Mouse (Mus musculus) hindbrain, embryonic 11.5 days (tissue): ENCODE results near the gene Gm21992. TPM values are rescaled to one million over a fixed set of nuclear protein-coding genes. Genes with fewer than 3 reads are reported as not detected.
A peak's percentile ranks its signal among the peaks of the same experiment; 100 is the strongest.

ENCODE experiments used
- ATAC-seq: fragments of 200-750 bp; cut with Nextera tagmentation; 2 replicates; pipeline ENCODE4 v1.8.0; 2017; ENCODE audit warnings: mild to moderate bottlenecking, moderate TSS enrichment, moderate library complexity; ENCODE audit not compliant: low FRiP score
- DNase-seq: peaks from one replicate; pipeline ENCODE4 v3.0.0-alpha.2; 2015; ENCODE audit warnings: low spot score
- H3K27ac ChIP-seq: fragments of 300-500 bp; sonication (generic); 2 replicates; pipeline ENCODE4 v1.5.1; 2014; ENCODE audit warnings: mild to moderate bottlenecking, low read depth, low read length
- H3K27me3 ChIP-seq: fragments of 300-500 bp; sonication (generic); 2 replicates; pipeline ENCODE4 v1.6.1; 2014; ENCODE audit warnings: mild to moderate bottlenecking, low read length, moderate library complexity, mixed read lengths; ENCODE audit not compliant: control insufficient read depth, insufficient read depth
- H3K36me3 ChIP-seq: fragments of 300-500 bp; sonication (generic); 2 replicates; pipeline ENCODE4 v1.6.1; 2014; ENCODE audit warnings: mild to moderate bottlenecking, low read length, moderate library complexity, mixed read lengths; ENCODE audit not compliant: control insufficient read depth, insufficient read depth
- H3K4me1 ChIP-seq: fragments of 300-500 bp; sonication (generic); replicated peaks from 2 replicates; pipeline ENCODE4 v1.6.1; 2014; ENCODE audit warnings: low read length, mixed read lengths; ENCODE audit not compliant: control insufficient read depth, insufficient read depth
- H3K4me2 ChIP-seq: fragments of 300-500 bp; sonication (generic); replicated peaks from 2 replicates; pipeline ENCODE4 v1.6.1; 2014; ENCODE audit warnings: mild to moderate bottlenecking, low read depth, low read length
- H3K4me3 ChIP-seq: fragments of 300-500 bp; sonication (generic); 2 replicates; pipeline ENCODE4 v1.5.1; 2014; ENCODE audit warnings: low read depth, low read length
- H3K9ac ChIP-seq: fragments of 300-500 bp; sonication (generic); 2 replicates; pipeline ENCODE4 v1.6.1; 2014; ENCODE audit warnings: low read depth, low read length
- H3K9me3 ChIP-seq: fragments of 300-500 bp; sonication (generic); 2 replicates; pipeline ENCODE4 v1.6.1; 2016; ENCODE audit warnings: low read length; ENCODE audit not compliant: control insufficient read depth
- WGBS: fragments of 180-500 bp; shearing (Covaris S2); extraction: QIAGEN DNeasy Blood & Tissue Kit; methylation state at CpG from one replicate; pipeline ENCODE4 v1.1.7; 2014; 5-methylcytosine and 5-hydroxymethylcytosine counted together
- polyA plus RNA-seq: library from polyadenylated mRNA; unstranded; fragments of >200 nt; fragmentation: Nextera tagmentation; extraction: Ambion mirVana; gene quantifications from 2 replicates; pipeline ENCODE4 v1.2.1, GENCODE M21; 2014

Gm21992 gene
- polyA plus RNA-seq, 1 experiment from 2014 or later, result 37.1 TPM

DNA sequence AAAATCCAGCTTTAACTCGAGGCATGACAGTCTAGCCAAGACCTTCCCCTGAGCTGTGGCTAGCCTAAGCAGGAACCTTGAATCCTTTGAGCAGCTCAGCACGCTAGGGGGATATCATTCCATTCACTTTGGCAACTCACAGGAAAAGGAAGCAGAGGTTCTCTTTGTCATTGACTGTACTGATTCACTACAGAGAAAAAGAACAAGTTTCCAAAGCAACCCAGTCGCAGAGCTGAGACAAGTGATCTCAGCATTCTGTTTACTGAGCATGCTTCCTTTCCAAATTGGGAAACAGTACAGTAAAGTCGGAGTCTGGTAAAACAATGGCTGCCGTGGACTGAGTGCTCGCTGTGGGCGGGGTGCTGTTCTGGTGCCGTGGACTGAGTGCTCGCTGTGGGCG is 102.6 kb downstream of the Gm21992 start:
- no peaks in the 10 kb centered on the region for H3K36me3 ChIP-seq
- H3K9me3 ChIP-seq, result no peaks in the 10 kb centered on the region
- H3K27me3 ChIP-seq, result peaks cover under 1% of the 10 kb centered on the region; the same call in 1 of the 2 replicates
- no peak for DNase-seq
- ATAC-seq, result no peak
- no peak overlapping the region for H3K27ac ChIP-seq
- no peak overlapping the region for H3K4me3 ChIP-seq
- 88% methylated on average over 10 of the region's 10 CpGs for WGBS
- no peak overlapping the region for H3K4me2 ChIP-seq
- H3K4me1 ChIP-seq, result no peaks in the 10 kb centered on the region; the same call in 1 of the 2 replicates
- H3K9ac ChIP-seq, result no peak overlapping the region

DNA sequence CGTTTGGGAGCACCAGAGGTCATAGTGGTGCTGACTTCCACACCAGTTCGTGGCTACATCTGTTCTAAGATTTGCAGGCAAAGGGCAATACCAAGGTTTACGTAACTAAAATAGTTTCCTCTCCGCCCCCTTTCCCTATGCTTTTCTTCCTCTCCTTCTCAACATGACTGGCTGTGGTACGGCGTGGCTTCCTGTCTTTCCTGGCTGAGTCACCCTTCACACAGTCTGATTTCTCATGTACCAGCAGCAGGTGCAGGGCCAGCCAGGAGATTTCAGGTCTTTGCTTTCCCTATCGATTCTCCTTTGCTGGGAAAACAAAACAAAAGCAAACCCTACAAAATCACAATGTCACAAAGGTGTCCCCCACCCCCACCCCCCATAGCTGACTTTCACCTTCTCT is 110.2 kb downstream of the Gm21992 start:
- H3K4me3 ChIP-seq, result no peak overlapping the region
- H3K36me3 ChIP-seq, result no peaks in the 10 kb centered on the region
- DNase-seq (no peak), ATAC-seq (no peak)
- H3K4me2 ChIP-seq, result no peak overlapping the region
- peaks cover 16% of the 10 kb centered on the region for H3K27me3 ChIP-seq
- H3K9ac ChIP-seq, result no peak overlapping the region
- 71% methylated on average over 7 of the region's 7 CpGs for WGBS
- no peak overlapping the region for H3K27ac ChIP-seq
- no peaks in the 10 kb centered on the region for H3K9me3 ChIP-seq
- H3K4me1 ChIP-seq, result 0 out of 2 replicates have a peak, but pooled peaks cover 4% of the 10 kb centered on the region

DNA sequence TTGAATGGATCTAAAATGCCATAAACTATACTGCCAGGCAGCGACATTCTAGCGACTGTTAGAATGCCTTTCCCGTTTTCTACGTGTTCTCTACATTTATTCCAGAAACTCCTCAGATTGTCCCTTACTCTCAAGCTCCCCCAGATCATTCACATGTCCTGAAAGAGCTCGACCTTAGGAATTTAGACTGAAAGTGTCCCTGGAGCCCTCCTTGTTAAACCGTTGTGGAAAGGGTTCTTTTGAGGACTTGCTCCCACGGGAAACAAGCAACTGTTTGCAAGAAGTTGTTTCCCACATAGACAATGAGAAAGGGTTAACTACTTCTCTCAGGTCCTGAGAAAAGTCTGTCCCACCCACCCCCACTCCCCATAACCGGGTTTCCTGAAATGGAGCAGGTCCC is 110.8 kb downstream of the Gm21992 start:
- Histone ChIP-seq H3K9ac (no peak overlapping the region), H3K4me3 (no peak overlapping the region)
- WGBS, result 71% methylated on average over 8 of the region's 8 CpGs

GRCm38 (mm10) chr19:4699821-4700220 is 111.6 kb downstream of the Gm21992 start:
- H3K36me3 ChIP-seq, result no peaks in the 10 kb centered on the region

More for the DNA sequence above, 110.8 kb downstream of the Gm21992 start:
- Histone ChIP-seq H3K4me2 (no peak overlapping the region), H3K4me1 (0 out of 2 replicates have a peak, but pooled peaks cover 4% of the 10 kb centered on the region), H3K9me3 (no peaks in the 10 kb centered on the region), H3K36me3 (no peaks in the 10 kb centered on the region), H3K27ac (no peak overlapping the region), H3K27me3 (peaks cover 16% of the 10 kb centered on the region)
- ATAC-seq (no peak), DNase-seq (no peak)

DNA sequence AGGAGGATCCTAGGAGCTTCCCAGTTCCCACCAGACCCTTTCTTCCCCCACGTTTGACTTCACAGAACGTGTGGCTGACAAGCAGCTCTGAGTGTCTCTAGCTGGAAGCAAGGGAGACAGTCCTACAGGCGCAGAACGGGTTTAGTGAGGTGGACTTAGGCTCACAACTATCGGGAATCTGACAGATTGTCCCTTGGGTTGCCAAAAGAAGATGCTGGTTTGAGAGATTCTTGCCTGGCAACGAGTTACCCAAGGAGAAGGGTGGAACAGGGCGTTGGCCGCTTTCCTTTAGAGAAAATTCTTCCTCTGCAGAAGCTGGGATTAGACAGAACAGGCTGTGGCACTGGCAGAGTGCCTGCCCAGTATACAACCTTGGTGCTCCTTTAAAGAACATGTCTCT is 112.6 kb downstream of the Gm21992 start:
- H3K9me3 ChIP-seq, result no peaks in the 10 kb centered on the region
- 0 out of 2 replicates have a peak, but pooled peaks cover 4% of the 10 kb centered on the region for H3K4me1 ChIP-seq
- peaks cover 16% of the 10 kb centered on the region for H3K27me3 ChIP-seq
- H3K4me3 ChIP-seq, result no peak overlapping the region
- WGBS, result 40% methylated on average over 8 of the region's 8 CpGs
- peak; percentile 18 for DNase-seq
- peak overlapping the region; percentile 84; the same call in 1 of the 2 replicates for H3K4me2 ChIP-seq
- H3K9ac ChIP-seq, result peak overlapping the region; percentile 66; the same call in 1 of the 2 replicates
- ATAC-seq, result no peak
- no peaks in the 10 kb centered on the region for H3K36me3 ChIP-seq
- no peak overlapping the region for H3K27ac ChIP-seq

More at GRCm38 (mm10) chr19:4699821-4700220, 111.6 kb downstream of the Gm21992 start:
- Histone ChIP-seq H3K9ac (no peak overlapping the region), H3K4me2 (no peak overlapping the region), H3K27me3 (peaks cover 16% of the 10 kb centered on the region), H3K4me1 (0 out of 2 replicates have a peak, but pooled peaks cover 4% of the 10 kb centered on the region), H3K9me3 (no peaks in the 10 kb centered on the region), H3K4me3 (no peak overlapping the region), H3K27ac (no peak overlapping the region)
- WGBS, result 70% methylated on average over 5 of the region's 5 CpGs
- no peak for ATAC-seq
- DNase-seq, result no peak

- peak within 1 kb of the TSS; percentile 25; the same call in 1 of the 2 replicates for H3K27ac ChIP-seq
- peak within 1 kb of the TSS; percentile 49 for H3K4me3 ChIP-seq
- H3K4me2 ChIP-seq, result peak within 1 kb of the TSS; percentile 84
- 0 out of 2 replicates have a peak, but pooled peaks cover 4% of the 10 kb centered on the region for H3K4me1 ChIP-seq
- H3K9ac ChIP-seq, result peak within 1 kb of the TSS; percentile 66
- H3K9me3 ChIP-seq, result no peaks in the 10 kb centered on the region
- H3K36me3 ChIP-seq, result no peaks in the 10 kb centered on the region
- DNase-seq (peak; percentile 86), ATAC-seq (peak; percentile 80)
- H3K27me3 ChIP-seq, result peaks cover 16% of the 10 kb centered on the region
- under 1% methylated on average over 31 of the region's 40 CpGs for WGBS
Observed at GRCm38 (mm10) chr19:4698205-4698677, 113.2 kb downstream of the Gm21992 start, which contains the start of gene Gm960. Gene Gm960 (minus strand): TSS chr19:4698668.

- Histone ChIP-seq H3K9me3 (no peaks in the 10 kb centered on the region), H3K27ac (no peak overlapping the region), H3K9ac (0 out of 2 replicates have a peak overlapping the region, but pooled peaks have one; percentile 66), H3K36me3 (no peaks in the 10 kb centered on the region), H3K4me1 (0 out of 2 replicates have a peak, but pooled peaks cover 4% of the 10 kb centered on the region), H3K27me3 (peaks cover 16% of the 10 kb centered on the region), H3K4me3 (peak overlapping the region; percentile 49), H3K4me2 (peak overlapping the region; percentile 84; the same call in 1 of the 2 replicates)
- ATAC-seq (peak; percentile 30; the same call in 1 of the 2 replicates), DNase-seq (no peak)
- WGBS, result 79% methylated on average over 9 of the region's 9 CpGs
Observed at GRCm38 (mm10) chr19:4697721-4698120, 113.7 kb downstream of the Gm21992 start.

DNA sequence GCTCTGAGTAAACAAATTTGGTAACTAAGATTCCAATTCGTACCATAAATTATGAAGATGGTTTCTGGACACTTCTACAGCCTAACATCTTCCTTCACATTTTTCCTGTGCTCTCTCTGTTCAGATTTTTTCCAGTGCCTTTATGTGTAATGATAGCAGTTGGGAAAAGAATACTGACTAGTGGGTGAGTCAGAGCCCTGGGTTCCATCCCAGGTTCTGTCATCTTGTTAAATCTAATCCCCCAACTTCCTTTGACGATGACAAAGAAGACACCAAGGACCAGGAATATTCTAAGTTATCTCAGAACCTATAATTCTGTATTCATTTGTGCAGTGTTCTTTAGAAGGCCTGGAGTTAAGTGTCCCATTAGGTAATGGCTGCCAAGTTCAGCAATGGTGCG is 114.3 kb downstream of the Gm21992 start:
- Histone ChIP-seq H3K27me3 (peaks cover 16% of the 10 kb centered on the region), H3K4me3 (no peak overlapping the region), H3K4me2 (no peak overlapping the region), H3K4me1 (0 out of 2 replicates have a peak, but pooled peaks cover 4% of the 10 kb centered on the region), H3K9ac (no peak overlapping the region), H3K9me3 (no peaks in the 10 kb centered on the region), H3K36me3 (no peaks in the 10 kb centered on the region), H3K27ac (no peak overlapping the region)
- 90% methylated on average over 3 of the region's 3 CpGs for WGBS
- DNase-seq (no peak), ATAC-seq (no peak)

DNA sequence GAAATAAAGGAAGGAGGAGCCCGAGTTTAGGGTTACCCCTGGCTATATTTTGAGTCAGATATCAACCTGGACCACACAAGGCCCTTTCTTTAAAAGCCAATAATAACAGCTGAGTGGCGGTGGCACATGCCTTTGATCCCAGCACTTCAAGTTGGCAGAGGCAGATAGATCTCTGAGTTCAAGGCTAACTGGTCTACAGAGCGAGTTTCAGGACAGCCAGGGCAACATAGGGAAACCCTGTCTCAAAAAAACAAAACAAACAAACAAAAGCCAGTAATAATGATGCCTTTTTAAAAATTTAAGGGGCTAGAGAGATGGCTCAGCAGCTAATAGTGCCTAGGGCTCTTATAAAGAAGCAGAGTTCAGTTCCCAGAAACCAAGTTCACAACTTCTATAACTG is 117.1 kb downstream of the Gm21992 start:
- DNase-seq, result no peak
- no peak overlapping the region for H3K4me3 ChIP-seq
- H3K36me3 ChIP-seq, result no peaks in the 10 kb centered on the region
- H3K9ac ChIP-seq, result no peak overlapping the region
- H3K4me2 ChIP-seq, result no peak overlapping the region
- 0 out of 2 replicates have a peak, but pooled peaks cover 4% of the 10 kb centered on the region for H3K4me1 ChIP-seq
- no peak for ATAC-seq
- 75% methylated on average over 3 of the region's 3 CpGs for WGBS
- no peak overlapping the region for H3K27ac ChIP-seq
- H3K9me3 ChIP-seq, result no peaks in the 10 kb centered on the region
- H3K27me3 ChIP-seq, result peaks cover 14% of the 10 kb centered on the region
